Mouse (Mus musculus) liver, embryonic 14.5 days (tissue): ENCODE results near the gene Fndc10. TPM values are rescaled to one million over a fixed set of nuclear protein-coding genes. Genes with fewer than 3 reads are reported as not detected.
"Not testable (repeated sequence)": the region's sequence is repeated elsewhere in the genome, so short reads cannot be mapped to it uniquely, and the experiment has no call there.

Experiments
- ATAC-seq: fragments of 200-750 bp; cut with Nextera tagmentation; 2 replicates; pipeline ENCODE4 v1.8.0; 2017; ENCODE audit warnings: moderate number of reproducible peaks, mild to moderate bottlenecking, moderate library complexity; ENCODE audit not compliant: insufficient read depth
- DNase-seq, 3 experiments: peaks; one replicate each; pipeline ENCODE4 v3.0.0-alpha.2; 2012 to 2013; ENCODE audit warnings: low read depth in 3 of 3, low spot score in 3 of 3
- H3K27ac ChIP-seq: fragments of 300-500 bp; sonication (generic); 2 replicates; pipeline ENCODE4 v1.5.1; 2014; ENCODE audit warnings: moderate library complexity, mild to moderate bottlenecking, control low read depth, inconsistent platforms
- H3K27me3 ChIP-seq: fragments of 300-500 bp; sonication (generic); 2 replicates; pipeline ENCODE4 v1.6.1; 2014; ENCODE audit warnings: mild to moderate bottlenecking, low read length, moderate library complexity; ENCODE audit not compliant: control insufficient read depth, insufficient read depth
- H3K36me3 ChIP-seq: fragments of 300-500 bp; sonication (generic); replicated peaks from 2 replicates; pipeline ENCODE4 v1.6.1; 2014; ENCODE audit warnings: low read depth; ENCODE audit not compliant: control insufficient read depth, insufficient read depth
- H3K4me1 ChIP-seq, 2 experiments: fragments of 200-500 bp in 1 of 2; fragments of 300-500 bp in 1 of 2; sonication (generic) in 1 of 2; replicated peaks; 2 replicates each; pipeline ENCODE4 v1.6.1; 2012 to 2014; ENCODE audit warnings: antibody characterized with exemption in 1 of 2, inconsistent platforms in 1 of 2, low read length in 1 of 2; ENCODE audit not compliant: control insufficient read depth in 2 of 2, insufficient read depth in 2 of 2
- H3K4me2 ChIP-seq: fragments of 300-500 bp; sonication (generic); 2 replicates; pipeline ENCODE4 v1.6.1; 2014; ENCODE audit warnings: low read depth, mild to moderate bottlenecking, control low read depth, moderate library complexity
- H3K4me3 ChIP-seq, 2 experiments: fragments of 200-500 bp in 1 of 2; fragments of 300-500 bp in 1 of 2; sonication (generic) in 1 of 2; 2 replicates each; pipeline ENCODE4 v1.5.1; 2012 to 2014; ENCODE audit warnings: low read depth in 2 of 2, low read length in 2 of 2, mild to moderate bottlenecking in 2 of 2, control low read depth in 1 of 2, inconsistent platforms in 1 of 2, moderate library complexity in 1 of 2; ENCODE audit not compliant: insufficient read depth in 1 of 2
- H3K9ac ChIP-seq: fragments of 300-500 bp; sonication (generic); replicated peaks from 2 replicates; pipeline ENCODE4 v1.6.1; 2014; ENCODE audit warnings: mild to moderate bottlenecking, control low read depth, moderate library complexity
- H3K9me3 ChIP-seq: fragments of 300-500 bp; sonication (generic); 2 replicates; pipeline ENCODE4 v1.6.1; 2016; ENCODE audit warnings: low read length, mixed read lengths; ENCODE audit not compliant: control insufficient read depth
- CTCF ChIP-seq: IDR thresholded peaks from 2 replicates; pipeline ENCODE4 v1.5.1; 2016; ENCODE audit warnings: antibody characterized with exemption, low read depth, control low read depth
- EP300 ChIP-seq: IDR thresholded peaks from 2 replicates; pipeline ENCODE4 v1.6.1; 2016; ENCODE audit warnings: antibody characterized with exemption, low read depth
- WGBS: fragments of 180-500 bp; shearing (Covaris S2); extraction: QIAGEN DNeasy Blood & Tissue Kit; methylation state at CpG from one replicate; pipeline ENCODE4 v1.1.7; 2014; ENCODE audit not compliant: insufficient replicate concordance; 5-methylcytosine and 5-hydroxymethylcytosine counted together
- polyA plus RNA-seq, 2 experiments: library from polyadenylated mRNA; depleted of rRNA in 1 of 2; stranded (reverse) in 1 of 2; unstranded in 1 of 2; fragments of >200 nt; fragmentation: Nextera tagmentation in 1 of 2; extraction: Ambion mirVana in 1 of 2; gene quantifications; 2 replicates each; pipeline versions ENCODE4 v1.2.1 to v1.2.3; 2012 to 2014

Gene Fndc10
- polyA plus RNA-seq, 2 experiments, result 0.15 to 0.58 TPM

DNA sequence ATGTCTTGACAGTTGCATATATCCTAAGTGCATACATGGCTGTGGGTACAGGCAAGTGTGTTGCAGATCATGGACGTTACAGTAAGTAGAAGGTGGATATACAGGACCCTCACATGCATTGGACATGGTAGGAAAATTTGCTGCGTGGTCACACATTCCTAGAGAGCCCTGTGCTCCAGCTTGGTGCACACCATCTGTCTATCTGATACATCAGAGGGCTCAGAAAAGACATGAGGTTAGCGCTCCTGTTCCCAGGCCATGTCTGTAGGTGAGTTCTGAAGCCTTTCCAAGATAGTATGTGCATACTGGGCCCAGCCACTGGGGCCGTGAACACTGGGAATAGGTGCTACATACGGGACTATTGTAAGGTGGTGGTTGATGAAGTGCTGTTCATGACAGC, 42.3 kb downstream of the Fndc10 start:
- Histone ChIP-seq H3K36me3 (peaks cover 9% of the 10 kb centered on the region), H3K27me3 (no peaks in the 10 kb centered on the region), H3K9ac (no peak overlapping the region), H3K9me3 (no peaks in the 10 kb centered on the region), H3K4me1 (peaks cover 3% of the 10 kb centered on the region in 2 experiments; a peak in 1 of 4 replicates), H3K4me3 (no peak overlapping the region), H3K4me2 (no peak overlapping the region), H3K27ac (no peak overlapping the region)
- TF ChIP-seq CTCF, result no peak
- no peak for TF ChIP-seq EP300
- no peak for DNase-seq
- 82% methylated on average over 5 of the region's 5 CpGs for WGBS
- ATAC-seq, result no peak

GRCm38 (mm10) chr4:155738262-155738661, 44.1 kb downstream of the Fndc10 start:
- H3K9ac ChIP-seq, result no peak overlapping the region
- peaks cover 10% of the 10 kb centered on the region for H3K36me3 ChIP-seq
- no peak overlapping the region for H3K4me3 ChIP-seq
- no peaks in the 10 kb centered on the region for H3K27me3 ChIP-seq
- DNase-seq (no peak), ATAC-seq (no peak)
- no peaks in the 10 kb centered on the region for H3K9me3 ChIP-seq
- WGBS, result 50% methylated on average over 8 of the region's 8 CpGs
- no peak for TF ChIP-seq CTCF
- no peak for TF ChIP-seq EP300
- H3K27ac ChIP-seq, result no peak overlapping the region
- peaks cover 3% of the 10 kb centered on the region in 2 experiments; a peak in 1 of 4 replicates for H3K4me1 ChIP-seq
- H3K4me2 ChIP-seq, result no peak overlapping the region

DNA sequence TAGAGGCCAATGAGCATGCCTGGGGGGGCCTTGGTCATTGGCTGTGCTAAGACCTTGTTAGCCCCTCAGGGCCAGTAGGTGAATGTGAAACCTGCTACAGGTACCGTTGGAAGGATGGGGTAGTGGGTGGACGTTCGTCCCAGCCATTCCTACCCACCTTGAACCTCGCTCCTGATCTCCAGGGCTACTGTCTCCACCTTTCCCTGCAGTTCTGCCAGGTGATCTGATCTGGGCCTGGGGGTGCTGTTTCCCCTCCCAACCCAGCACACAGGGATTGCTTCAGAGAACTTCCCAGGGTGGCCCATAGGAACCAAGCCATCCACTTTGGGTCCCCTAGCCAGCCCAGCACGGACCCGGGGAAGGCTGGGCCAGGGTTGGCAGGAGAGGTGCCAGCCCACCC, 45.0 kb downstream of the Fndc10 start:
- peaks cover 16% of the 10 kb centered on the region for H3K36me3 ChIP-seq
- H3K9ac ChIP-seq, result no peak overlapping the region
- H3K4me1 ChIP-seq, result peaks cover 1 to 3% of the 10 kb centered on the region in 2 experiments; a peak in 1 of 4 replicates
- H3K27ac ChIP-seq, result no peak overlapping the region
- H3K9me3 ChIP-seq, result no peaks in the 10 kb centered on the region
- H3K4me2 ChIP-seq, result no peak overlapping the region
- no peak overlapping the region for H3K4me3 ChIP-seq
- no peak for DNase-seq
- TF ChIP-seq CTCF, result no peak
- TF ChIP-seq EP300, result no peak
- H3K27me3 ChIP-seq, result no peaks in the 10 kb centered on the region
- ATAC-seq, result no peak
- 64% methylated on average over 6 of the region's 6 CpGs for WGBS

- no peak overlapping the region for H3K4me3 ChIP-seq
- DNase-seq (no peak), ATAC-seq (no peak)
- H3K9me3 ChIP-seq, result no peaks in the 10 kb centered on the region
- no peaks in the 10 kb centered on the region for H3K27me3 ChIP-seq
- peaks cover 20% of the 10 kb centered on the region for H3K36me3 ChIP-seq
- no peak overlapping the region for H3K9ac ChIP-seq
- 82% methylated on average over 37 of the region's 37 CpGs for WGBS
- H3K27ac ChIP-seq, result no peak overlapping the region
- 0 out of 4 replicates have a peak, but pooled peaks cover 0 to 3% of the 10 kb centered on the region in 2 experiments for H3K4me1 ChIP-seq
- TF ChIP-seq EP300 (no peak), CTCF (no peak)
- H3K4me2 ChIP-seq, result no peak overlapping the region
Observed at GRCm38 (mm10) chr4:155739741-155740636, 45.8 kb downstream of the Fndc10 start.

- 89% methylated on average over 10 of the region's 10 CpGs for WGBS
- not testable (repeated sequence) for ATAC-seq, H3K4me1 ChIP-seq, H3K9ac ChIP-seq, H3K4me3 ChIP-seq, H3K27ac ChIP-seq, H3K9me3 ChIP-seq, H3K4me2 ChIP-seq, H3K27me3 ChIP-seq, DNase-seq
- H3K36me3 ChIP-seq, result peaks cover 20% of the 10 kb centered on the region
Observed at GRCm38 (mm10) chr4:155740681-155741080, 46.5 kb downstream of the Fndc10 start.
